Mouse (Mus musculus): ENCODE data around the gene Ftsj1.

DNA sequence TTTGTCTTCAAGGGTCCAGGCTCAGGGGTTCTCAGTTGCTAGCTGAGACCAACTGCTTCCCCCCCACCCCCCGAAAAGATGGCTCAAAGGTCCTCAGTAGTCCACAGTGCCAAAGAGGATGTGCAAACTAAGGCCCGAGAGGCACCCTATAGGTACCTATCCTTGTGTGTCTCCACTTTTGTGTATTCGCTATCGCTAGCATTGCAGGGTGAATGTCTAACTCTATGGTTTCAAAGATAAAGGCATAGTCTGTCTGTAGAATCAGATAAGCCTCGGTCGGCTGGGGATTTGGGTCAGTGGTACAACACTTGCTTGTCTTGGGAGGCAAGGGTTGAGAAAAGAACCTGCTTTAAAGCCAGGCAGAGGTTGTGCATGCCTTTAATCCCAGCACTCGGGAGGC, 28.7 kb downstream of the Ftsj1 start:
- TF ChIP-seq CTCF (IDR thresholded peaks at IDR 0.05; ENCODE audit: extremely low read depth, insufficient read length, insufficient replicate concordance, low read depth, low read length), result no peak
- TF ChIP-seq POLR2A (IDR thresholded peaks at IDR 0.05; ENCODE audit: low read depth, low read length), result no peak

Data from small intestine, adult 2 months (tissue).